Mouse (Mus musculus) erythroblast, embryonic 14.5 days (primary cell): ENCODE data around the gene Crygn. TPM values are rescaled to one million over a fixed set of nuclear protein-coding genes. Genes with fewer than 3 reads are reported as not detected.

Experiments
- H3K27me3 ChIP-seq: 2 replicates; pipeline ENCODE4 v1.6.1; 2012; ENCODE audit warnings: inconsistent platforms; ENCODE audit not compliant: control insufficient read depth
- H3K36me3 ChIP-seq: 2 replicates; pipeline ENCODE4 v1.6.1; 2012; ENCODE audit warnings: mild to moderate bottlenecking, inconsistent platforms; ENCODE audit not compliant: control insufficient read depth
- H3K4me1 ChIP-seq: 2 replicates; pipeline ENCODE4 v1.6.1; 2012; ENCODE audit warnings: inconsistent platforms; ENCODE audit not compliant: control insufficient read depth
- H3K4me3 ChIP-seq: replicated peaks from 2 replicates; pipeline ENCODE3; 2012; ENCODE audit warnings: moderate library complexity, mild to moderate bottlenecking, inconsistent platforms
- H3K9me3 ChIP-seq: 2 replicates; pipeline ENCODE4 v1.6.1; 2012; ENCODE audit warnings: low read length, inconsistent platforms, mixed read lengths; ENCODE audit not compliant: control insufficient read depth
- GATA1 ChIP-seq: IDR thresholded peaks from 2 replicates; pipeline ENCODE4 v1.6.1; 2012; ENCODE audit warnings: low read length, inconsistent platforms, mixed read lengths
- TAL1 ChIP-seq: IDR thresholded peaks from 3 replicates; pipeline ENCODE4 v1.6.1; 2012; ENCODE audit warnings: low read length, inconsistent platforms, mixed read lengths
- polyA plus RNA-seq: library from polyadenylated mRNA; stranded (reverse); fragments of >175 nt; gene quantifications from 2 replicates; pipeline ENCODE4 v1.2.3, GENCODE M21; 2012

Crygn gene
- polyA plus RNA-seq, result not detected in 2 replicates

- Histone ChIP-seq H3K27me3 (peaks cover 4% of the 10 kb centered on the region), H3K9me3 (no peaks in the 10 kb centered on the region)
- no peak for TF ChIP-seq TAL1
These were observed at the start of gene Crygn for GRCm38 (mm10) chr5:24757816-24758215. Gene Crygn, minus strand, starts transcription at chr5:24758008.

GRCm38 (mm10) chr5:24805222-24805621, 47.4 kb upstream of the Crygn start:
- H3K27me3 ChIP-seq, result no peaks in the 10 kb centered on the region
- no peak overlapping the region for H3K4me3 ChIP-seq
- no peaks in the 10 kb centered on the region for H3K9me3 ChIP-seq
- peaks cover 86% of the 10 kb centered on the region for H3K36me3 ChIP-seq
- no peak for TF ChIP-seq TAL1
- peaks cover 1% of the 10 kb centered on the region; the same call in 1 of the 2 replicates for H3K4me1 ChIP-seq

More at GRCm38 (mm10) chr5:24757816-24758215, at the start of gene Crygn:
- no peaks in the 10 kb centered on the region for H3K4me1 ChIP-seq
- no peak within 1 kb of the TSS for H3K4me3 ChIP-seq
- no peaks in the 10 kb centered on the region for H3K36me3 ChIP-seq

- Histone ChIP-seq H3K36me3 (peaks cover 84% of the 10 kb centered on the region), H3K9me3 (no peaks in the 10 kb centered on the region), H3K27me3 (no peaks in the 10 kb centered on the region), H3K4me3 (no peak overlapping the region), H3K4me1 (peaks cover 1% of the 10 kb centered on the region; the same call in 1 of the 2 replicates)
- no peak for TF ChIP-seq TAL1
- TF ChIP-seq GATA1, result no peak
These were observed 46.9 kb upstream of the Crygn start for GRCm38 (mm10) chr5:24804661-24805060.

- H3K36me3 ChIP-seq, result peaks cover 60% of the 10 kb centered on the region
- TF ChIP-seq GATA1, result no peak
- no peak for TF ChIP-seq TAL1
These were observed 44.2 kb upstream of the Crygn start for GRCm38 (mm10) chr5:24801841-24802624.

GRCm38 (mm10) chr5:24800416-24800815, 42.6 kb upstream of the Crygn start:
- H3K4me1 ChIP-seq, result peaks cover 1% of the 10 kb centered on the region; the same call in 1 of the 2 replicates
- peaks cover 44% of the 10 kb centered on the region for H3K36me3 ChIP-seq
- no peaks in the 10 kb centered on the region for H3K27me3 ChIP-seq
- H3K9me3 ChIP-seq, result no peaks in the 10 kb centered on the region
- no peak overlapping the region for H3K4me3 ChIP-seq
- no peak for TF ChIP-seq TAL1
- no peak for TF ChIP-seq GATA1

More at GRCm38 (mm10) chr5:24801841-24802624, 44.2 kb upstream of the Crygn start:
- Histone ChIP-seq H3K27me3 (no peaks in the 10 kb centered on the region), H3K9me3 (no peaks in the 10 kb centered on the region), H3K4me3 (no peak overlapping the region), H3K4me1 (peaks cover 1% of the 10 kb centered on the region; the same call in 1 of the 2 replicates)

GRCm38 (mm10) chr5:24798639-24799038, 40.8 kb upstream of the Crygn start:
- no peaks in the 10 kb centered on the region for H3K9me3 ChIP-seq
- no peaks in the 10 kb centered on the region for H3K27me3 ChIP-seq
- peaks cover 26% of the 10 kb centered on the region for H3K36me3 ChIP-seq
- no peak overlapping the region for H3K4me3 ChIP-seq
- H3K4me1 ChIP-seq, result peaks cover 1% of the 10 kb centered on the region; the same call in 1 of the 2 replicates
- TF ChIP-seq GATA1 (no peak), TAL1 (no peak)

- peaks cover 18% of the 10 kb centered on the region for H3K36me3 ChIP-seq
- H3K4me1 ChIP-seq, result peaks cover 1% of the 10 kb centered on the region; the same call in 1 of the 2 replicates
- no peaks in the 10 kb centered on the region for H3K9me3 ChIP-seq
- no peak for TF ChIP-seq TAL1
- no peak for TF ChIP-seq GATA1
- no peaks in the 10 kb centered on the region for H3K27me3 ChIP-seq
- H3K4me3 ChIP-seq, result no peak overlapping the region
These were observed 40.0 kb upstream of the Crygn start for GRCm38 (mm10) chr5:24797858-24798257.

- Histone ChIP-seq H3K4me3 (no peak overlapping the region), H3K36me3 (no peaks in the 10 kb centered on the region), H3K9me3 (no peaks in the 10 kb centered on the region), H3K27me3 (no peaks in the 10 kb centered on the region), H3K4me1 (no peaks in the 10 kb centered on the region)
- TF ChIP-seq TAL1 (no peak), GATA1 (no peak)
These were observed 35.2 kb upstream of the Crygn start for GRCm38 (mm10) chr5:24792961-24793360.

- TF ChIP-seq TAL1, result no peak
- no peak for TF ChIP-seq GATA1
These were observed 25.1 kb upstream of the Crygn start for GRCm38 (mm10) chr5:24782957-24783356.

More at GRCm38 (mm10) chr5:24782957-24783356, 25.1 kb upstream of the Crygn start:
- Histone ChIP-seq H3K9me3 (no peaks in the 10 kb centered on the region), H3K4me1 (0 out of 2 replicates have a peak, but pooled peaks cover 2% of the 10 kb centered on the region), H3K27me3 (peaks cover 16% of the 10 kb centered on the region), H3K4me3 (no peak overlapping the region), H3K36me3 (no peaks in the 10 kb centered on the region)
